Mouse (Mus musculus) cerebellum, postnatal 10 days (tissue): ENCODE measurements at regions not wholly inside any gene's neighbourhood (a gene's known extent, or its start where the extent isn't known, plus 50 kb on each side); places are given as distances from the start of the nearest gene placed in this dataset.
"Not testable (repeated sequence)": the region's sequence is repeated elsewhere in the genome, so short reads cannot be mapped to it uniquely, and the experiment has no call there.

ENCODE experiments used
- DNase-seq, 2 experiments: peaks; one replicate each; pipeline ENCODE4 v3.0.0; 2021; ENCODE audit warnings: mixed read lengths in 2 of 2

DNA sequence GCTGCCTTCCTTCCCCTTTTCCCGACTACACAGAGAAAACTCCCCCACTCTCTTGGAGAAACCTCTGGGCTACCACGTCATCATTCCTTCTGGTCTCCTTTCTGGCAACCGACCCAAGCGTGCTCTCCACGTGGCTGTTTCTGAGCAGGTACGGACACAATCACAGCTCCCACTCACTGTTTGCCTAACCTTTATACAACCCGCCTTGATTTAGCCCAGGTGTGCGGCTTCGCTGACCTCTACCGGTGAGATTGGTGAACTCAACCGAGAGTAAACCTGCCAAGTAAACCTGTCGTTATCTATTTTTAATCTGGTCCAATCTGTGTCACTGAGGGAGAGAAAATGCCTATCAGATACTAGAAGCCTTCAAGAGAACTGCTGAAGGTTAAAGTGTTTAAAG lies 142.7 kb upstream of the Gnai1 start:
- peak; percentile 3 for DNase-seq

DNA sequence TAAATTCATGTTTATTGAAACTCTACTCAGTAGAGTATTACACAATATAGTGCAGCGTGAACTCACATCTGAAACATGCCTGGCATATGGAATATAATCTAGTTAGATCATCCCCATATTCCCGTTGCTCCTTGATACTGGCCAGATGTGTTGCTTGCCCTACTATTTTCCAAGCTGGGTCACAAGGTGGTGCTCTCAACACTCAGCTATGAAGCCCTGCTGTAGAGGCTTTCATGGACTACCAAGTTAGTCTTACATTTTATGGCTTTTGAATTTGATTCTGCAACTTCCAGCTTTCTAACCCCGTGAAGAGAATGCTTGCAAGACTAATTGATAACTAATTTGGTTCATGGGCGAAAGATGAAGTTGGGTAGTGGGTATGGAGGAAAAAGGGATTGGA lies 134.2 kb upstream of the Gnai1 start:
- no peak for DNase-seq

DNA sequence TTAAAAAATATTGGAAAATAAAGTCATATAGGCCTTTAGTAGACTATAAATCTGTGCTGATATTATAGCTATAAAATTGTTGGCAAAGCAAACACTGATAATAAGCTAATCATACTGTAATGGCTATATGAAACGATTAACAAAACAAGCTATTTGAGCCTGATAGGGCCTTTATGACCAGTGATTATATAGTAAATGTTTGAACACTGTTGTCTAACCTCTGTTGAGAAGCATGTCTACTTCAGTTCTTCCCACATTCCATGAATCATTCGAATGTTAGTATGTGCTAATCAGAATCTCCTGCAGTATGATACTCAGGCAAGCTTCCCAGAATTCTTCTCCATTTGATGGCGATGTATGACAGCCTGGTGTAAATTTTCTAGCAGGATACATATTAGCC lies 129.6 kb upstream of the Gnai1 start:
- DNase-seq: no peak

DNA sequence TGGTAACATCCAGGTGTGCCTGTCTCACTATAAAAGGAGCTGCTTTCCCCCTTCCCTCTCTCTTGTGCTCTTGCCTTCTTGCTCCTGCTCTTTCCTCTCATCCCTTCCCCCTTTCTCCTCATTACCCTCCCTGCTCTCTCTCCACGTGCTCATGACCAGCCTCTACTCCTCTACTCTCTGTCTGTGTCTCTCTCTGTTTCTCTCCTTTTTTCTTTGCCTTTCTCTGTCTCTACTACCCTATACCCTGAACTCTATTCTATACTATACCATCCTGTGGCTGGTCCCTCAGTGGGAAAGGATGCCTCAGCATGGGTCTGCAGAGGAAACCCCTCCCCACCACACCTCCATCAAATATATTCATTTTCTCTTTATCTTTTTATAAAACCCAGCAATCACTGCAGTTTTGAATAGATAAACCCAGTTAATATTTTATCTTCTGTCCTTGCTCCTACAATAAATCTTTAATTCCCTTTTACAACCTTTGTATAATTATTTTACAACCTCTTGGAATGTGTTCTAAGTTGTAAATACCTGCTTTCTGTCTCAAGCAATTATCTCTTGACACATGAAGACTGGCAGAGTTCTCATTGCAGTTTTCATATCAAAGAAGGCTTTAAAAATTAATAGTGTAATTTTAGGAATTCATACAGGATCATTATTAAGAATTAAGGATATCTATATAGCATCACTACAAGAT lies 127.1 kb upstream of the Gnai1 start:
- DNase-seq: no peak

DNA sequence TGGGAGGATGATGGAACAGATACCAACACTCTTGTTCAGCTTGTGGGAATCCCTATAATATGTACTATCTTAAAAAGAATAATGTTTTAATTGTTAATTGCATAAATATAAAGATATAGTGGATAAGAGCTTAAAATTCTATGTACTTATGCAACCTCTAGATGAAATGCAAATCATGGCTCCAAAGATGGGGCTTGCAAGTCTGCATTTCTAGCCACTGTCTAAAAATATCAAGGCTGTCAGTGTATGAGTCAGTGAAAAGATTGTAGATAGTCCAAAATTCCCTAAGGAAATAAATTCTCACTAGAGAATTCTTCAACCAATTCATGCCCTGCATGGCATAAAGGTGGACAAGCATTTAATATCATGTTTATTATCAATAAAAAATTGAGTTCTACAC lies 124.2 kb upstream of the Gnai1 start:
- no peak for DNase-seq

DNA sequence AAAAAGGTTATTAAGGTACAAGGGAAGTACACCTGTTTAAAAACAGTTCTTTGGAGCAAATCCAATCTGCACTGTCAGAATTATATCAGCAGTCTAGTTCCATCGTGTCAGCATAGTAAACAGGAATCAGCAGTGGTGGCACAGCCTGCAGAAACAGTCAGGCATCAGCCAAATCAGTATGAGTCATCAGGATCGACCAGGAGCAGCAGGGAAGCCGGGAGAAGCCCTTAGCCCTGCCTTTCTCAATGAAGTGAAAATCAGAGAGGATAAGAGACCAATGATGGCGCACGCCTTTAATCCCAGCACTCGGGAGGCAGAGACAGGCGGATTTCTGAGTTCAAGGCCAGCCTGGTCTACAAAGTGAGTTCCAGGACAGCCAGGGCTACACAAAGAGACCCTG lies 118.3 kb upstream of the Gnai1 start:
- DNase-seq: no peak

DNA sequence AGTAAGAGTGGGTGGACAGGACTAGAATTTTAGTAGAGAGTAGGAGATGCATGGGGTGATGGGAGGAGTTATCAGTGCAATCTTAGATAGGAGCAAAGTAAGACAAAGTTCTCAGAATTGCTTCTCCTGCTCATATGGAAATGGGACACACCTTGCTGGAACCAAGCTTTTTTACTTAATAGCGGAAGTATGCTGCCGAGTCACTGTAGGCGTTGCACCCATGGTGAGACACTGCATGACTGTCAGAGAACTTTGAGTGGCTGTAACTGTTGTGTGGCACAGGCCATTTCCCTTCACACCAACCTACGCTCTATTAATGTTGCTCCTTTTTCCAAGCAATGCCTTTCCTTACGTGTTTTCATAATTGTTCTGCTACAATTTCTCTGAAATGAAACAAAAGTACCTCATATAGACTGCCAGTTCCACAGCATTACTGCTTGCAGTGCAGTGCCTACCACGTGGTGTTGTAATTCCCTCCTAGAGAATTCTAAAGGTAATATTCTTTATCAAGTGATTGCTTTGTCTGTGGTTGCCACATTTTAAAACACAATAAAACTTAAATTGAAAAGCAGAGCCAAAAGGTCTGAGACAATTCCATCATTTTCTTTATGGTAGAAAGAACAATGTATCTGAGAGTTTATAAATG lies 117.3 kb upstream of the Gnai1 start:
- DNase-seq: no peak

DNA sequence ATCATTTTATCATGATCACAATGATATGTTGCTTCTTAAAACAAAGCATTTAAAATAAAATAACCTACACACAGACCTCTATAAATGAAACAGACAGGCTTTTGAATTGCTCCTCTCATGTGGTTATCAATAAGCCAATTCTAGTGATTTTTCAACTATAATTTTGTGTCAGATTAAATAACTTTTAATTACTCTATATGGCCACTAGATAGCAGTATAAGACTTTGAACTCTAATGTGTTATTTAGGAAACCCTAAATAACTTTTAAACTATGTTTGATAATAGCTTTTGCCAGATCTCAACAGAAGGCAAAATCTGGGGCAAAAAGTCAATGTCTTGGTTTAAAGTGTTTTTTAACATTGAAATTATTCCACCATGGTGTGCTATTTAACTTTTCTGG lies 112.0 kb upstream of the Gnai1 start:
- DNase-seq: no peak

DNA sequence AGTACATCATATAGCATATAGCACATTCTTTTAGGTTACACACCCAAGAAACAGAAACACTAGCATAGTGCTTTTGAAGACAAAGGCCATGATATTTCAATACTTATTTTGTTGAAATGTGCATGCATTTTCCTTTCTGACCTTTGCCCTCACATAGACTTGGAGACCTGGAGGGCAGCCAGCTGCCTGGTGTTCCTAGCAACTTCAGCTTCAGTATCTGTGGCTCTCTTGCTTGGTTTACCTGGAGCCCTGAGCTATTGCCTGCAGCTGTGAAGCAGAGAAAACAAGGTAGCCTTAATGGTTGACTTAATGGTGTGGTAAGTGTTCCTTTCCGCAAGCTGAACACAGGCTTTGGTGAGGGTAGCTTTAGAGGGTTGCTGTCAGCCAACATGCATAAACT lies 97.6 kb upstream of the Gnai1 start:
- DNase-seq: no peak

DNA sequence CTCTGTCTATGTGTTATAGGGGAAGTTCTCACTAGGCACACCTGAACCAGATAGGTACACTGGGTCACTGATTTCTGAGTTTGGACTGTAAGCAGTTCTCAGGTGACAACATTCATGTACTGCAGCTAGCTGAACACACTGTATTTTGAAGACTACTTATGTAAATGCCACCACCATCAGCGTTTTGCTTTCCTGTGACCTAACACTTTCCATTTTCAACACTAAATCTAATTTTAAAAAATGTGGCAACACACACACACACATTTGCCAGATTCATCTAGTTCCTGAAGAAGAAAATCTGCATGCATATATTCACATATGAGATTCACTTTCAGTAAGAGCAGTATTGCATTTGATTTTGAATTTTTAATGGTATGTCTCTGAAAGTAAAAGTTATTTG lies 96.0 kb upstream of the Gnai1 start:
- DNase-seq: no peak

DNA sequence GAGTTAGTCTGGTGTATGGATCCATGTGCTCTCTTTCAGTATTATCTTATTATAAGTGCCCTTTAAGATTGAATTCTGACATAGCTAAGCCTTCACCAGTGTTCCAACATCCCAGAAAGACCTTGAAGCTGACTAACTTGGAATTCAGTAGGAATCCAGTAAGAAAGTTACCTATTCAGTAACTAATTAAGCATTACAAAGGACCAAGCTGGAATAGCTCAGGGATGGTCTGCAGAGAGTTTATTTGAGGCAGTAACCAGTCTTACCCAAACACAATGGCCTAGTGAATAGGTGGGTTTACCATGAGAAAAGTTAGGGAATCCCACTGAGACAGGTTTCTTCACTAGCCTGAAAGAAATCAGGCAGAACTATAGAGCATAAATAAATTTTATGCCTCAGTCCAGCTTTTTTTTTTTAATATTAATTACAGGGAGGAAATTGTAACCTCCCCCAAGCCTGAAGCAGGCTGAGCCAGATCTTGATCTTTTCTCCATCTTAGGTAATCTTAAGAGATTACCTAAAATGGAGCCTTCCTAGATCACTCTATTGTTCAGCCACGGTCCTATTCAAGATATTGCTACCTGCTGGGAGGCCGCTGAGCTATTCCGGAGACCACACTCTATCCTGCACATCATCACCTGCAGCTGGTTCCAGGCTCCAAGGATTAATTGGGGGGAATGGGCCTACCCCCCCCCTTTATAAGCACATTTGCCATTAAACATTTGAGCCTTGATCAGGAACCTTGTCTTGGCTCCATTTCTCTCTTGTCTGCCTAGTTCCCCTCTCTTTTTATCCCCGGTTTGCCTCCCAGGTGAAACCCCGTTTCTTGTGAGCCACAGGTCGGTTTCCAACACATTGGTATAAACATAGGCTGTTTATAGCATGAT lies 93.0 kb upstream of the Gnai1 start:
- not testable (repeated sequence) for DNase-seq

DNA sequence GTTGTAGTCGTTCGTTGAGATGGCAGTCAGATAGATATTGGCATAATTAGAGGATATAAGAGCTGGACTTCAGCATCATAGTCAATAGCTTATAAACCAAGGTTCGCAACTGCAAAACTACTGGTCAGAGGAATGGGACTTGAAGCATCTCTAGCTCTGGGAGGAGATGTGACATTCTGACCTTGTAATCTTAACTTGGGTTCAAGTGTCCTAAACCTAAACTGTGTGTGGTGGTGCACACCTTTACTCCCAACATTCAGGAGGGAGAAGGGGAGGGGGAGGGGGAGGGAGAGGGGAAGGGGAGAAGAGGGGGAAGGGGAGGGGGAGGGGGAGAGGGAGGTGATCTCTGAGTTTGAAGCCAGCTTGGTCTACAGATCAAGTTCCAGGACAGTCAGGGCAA lies 89.1 kb upstream of the Gnai1 start:
- no peak for DNase-seq

DNA sequence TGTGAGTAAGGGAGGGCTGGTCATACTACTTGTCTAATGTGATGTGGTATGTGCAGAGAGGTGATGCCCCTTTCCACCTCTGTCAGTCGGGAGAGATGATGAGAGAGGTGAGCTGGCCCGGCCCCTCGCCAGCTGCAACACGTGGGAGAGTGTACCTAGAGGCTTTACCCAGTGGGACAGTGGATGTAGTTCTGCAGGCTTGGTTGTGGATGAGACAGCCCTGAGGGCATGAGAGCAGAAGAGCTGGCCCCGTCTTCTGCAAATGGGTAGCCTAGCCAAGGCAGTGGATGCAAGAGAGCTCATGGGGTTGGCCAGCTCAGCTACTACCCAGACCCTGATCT lies 88.1 kb upstream of the Gnai1 start:
- no peak for DNase-seq

DNA sequence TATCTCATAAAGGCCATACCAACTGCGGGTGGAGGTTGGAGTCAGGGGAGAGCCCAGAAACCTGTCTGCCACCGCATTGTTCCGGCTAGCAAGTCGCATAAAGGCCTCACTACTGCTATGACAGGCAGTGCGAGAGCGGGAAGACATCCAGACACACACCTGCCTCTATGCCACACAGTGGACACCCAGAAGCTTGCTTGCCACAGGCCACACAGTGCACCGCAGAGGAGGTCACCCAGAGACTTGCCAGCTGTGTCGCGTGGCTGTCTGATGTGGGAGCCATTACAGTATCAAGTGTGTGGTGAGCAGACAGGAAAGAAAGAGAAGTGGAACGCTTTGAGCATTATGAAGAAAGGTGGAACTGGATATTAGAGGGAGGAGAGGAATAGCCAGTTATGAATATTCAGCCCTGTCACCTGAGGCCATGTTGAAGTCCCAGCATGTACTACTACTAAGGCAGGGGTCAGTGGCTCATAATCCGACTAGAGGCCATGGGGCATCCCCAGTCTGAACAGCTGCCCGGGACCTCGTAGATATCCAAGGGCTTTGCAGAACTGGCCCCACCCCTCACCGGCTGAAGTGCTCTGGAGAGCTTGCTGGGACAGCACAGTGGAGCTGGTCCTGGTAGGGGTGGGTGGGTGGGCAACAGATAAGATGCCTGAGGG lies 87.6 kb upstream of the Gnai1 start:
- no peak for DNase-seq

DNA sequence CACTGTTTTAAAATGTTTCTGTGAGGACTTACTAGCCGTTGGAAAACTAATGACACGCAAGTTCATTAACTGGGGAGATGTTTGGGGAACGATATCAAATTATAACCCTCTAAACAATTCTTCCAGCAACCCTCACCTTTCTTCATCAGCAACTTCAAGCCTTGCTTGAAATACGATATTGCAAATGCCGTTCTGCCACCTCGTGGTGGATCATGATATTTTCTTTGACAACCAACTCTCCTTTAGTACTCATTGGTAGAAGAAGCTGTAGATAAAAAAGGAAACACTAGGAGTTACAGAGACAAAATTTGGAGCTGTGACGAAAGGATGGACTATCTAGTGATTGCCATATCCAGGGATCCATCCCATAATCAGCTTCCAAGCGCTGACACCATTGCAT lies 85.8 kb upstream of the Gnai1 start:
- peak; percentile 87 to 93 for DNase-seq

DNA sequence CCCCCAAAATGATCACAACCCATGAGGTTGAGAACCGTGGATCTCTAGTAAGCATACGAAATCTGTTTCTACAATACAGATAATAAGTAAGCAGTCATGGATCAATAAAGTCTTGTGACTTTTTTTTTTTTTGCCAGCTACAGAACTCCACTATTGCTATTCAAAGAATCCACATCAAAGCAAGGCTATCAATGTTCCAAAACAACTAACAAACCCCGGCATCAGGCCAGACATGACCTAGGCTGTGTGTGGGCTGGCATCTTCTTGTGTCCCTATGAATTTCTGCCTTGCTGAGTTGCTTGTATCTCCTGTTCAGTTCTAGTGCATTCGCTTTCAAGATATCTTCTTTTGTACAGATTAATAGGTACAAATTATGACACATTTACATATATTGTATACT lies 79.8 kb upstream of the Gnai1 start:
- DNase-seq: no peak

DNA sequence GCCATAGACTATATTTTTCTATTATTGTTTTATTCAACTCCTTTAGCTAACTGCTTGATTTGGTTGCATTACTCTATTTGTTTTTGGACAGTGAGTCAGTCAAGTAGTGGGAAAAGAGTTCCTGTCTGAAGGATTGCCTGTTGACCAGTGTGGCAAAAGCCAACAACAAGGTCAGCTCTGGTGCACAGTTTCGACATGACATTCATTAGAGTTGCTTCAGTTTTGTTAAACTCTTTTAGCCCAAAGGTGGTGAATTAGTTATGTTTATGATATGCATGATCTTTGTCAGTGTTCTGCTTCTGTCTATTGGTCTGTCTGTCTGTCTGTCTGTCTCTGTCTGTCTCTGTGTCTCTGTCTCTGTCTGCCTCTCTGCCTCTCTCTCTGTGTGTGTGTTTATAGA lies 79.1 kb upstream of the Gnai1 start:
- DNase-seq: no peak

DNA sequence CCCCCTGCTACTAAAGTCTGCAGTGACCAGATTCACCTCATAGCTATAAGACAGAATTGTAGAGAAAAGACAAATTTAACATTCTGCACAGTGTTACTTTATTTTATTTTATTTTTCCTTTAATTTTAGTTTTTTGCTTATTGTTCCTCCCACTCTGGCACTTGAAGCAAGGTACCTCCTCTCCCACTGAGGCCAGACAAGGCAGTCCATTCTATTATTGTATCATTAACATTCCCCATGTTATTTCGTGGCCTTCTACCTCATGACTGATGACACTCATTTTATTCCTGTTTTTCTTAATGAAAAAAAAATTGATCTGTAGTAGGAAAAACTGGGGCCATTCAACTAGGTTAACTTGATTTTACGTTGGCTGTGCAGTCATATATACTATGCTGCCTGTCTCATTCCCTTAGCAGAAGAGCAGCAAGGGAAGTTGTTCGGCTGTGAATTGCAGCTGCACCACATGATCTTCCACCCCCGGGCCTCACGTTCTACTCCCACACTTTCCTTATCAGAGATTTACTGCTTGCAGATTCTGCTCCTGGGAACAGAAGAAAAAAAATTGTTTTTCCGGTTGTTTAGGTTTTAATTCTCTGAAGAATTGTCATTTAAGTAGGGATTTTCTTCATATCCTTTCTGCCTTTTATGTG lies 76.1 kb upstream of the Gnai1 start:
- DNase-seq: no peak

DNA sequence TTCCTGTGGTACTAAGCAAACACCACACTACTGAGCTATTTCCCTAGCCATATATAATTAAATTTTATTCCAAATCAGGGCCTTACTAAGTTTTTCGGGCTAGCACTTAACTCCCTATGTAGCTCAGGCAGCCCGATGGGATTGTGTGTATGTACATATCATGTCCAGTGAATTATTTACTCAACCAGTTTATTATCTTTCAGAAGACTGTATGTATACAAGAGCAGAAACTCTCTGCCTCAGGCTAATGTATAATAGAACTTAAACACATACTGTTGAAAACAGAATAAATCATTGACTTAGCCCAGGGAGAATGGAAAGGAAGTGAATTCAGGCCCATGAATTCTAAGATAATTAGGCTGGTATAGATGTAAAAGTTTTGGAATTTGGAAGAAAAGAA lies 74.1 kb upstream of the Gnai1 start:
- no peak for DNase-seq

DNA sequence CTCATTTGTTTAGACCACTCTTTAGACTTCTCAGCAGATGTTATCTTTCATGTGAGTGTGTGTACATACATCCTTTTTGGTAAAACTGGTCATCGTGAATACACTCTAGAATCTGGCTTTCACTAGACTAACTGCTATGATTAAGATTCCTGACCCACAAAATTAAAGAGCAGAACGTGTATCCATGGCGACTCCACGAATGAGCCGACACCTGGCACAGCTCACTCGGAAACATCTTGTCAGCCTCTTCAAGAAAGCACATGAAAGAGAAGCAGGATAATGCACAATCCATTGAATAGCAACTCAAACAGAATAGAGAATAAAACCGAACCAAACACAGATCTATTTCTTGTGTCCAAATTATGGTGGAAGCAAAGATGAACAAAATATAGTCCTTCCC lies 73.1 kb upstream of the Gnai1 start:
- no peak for DNase-seq

DNA sequence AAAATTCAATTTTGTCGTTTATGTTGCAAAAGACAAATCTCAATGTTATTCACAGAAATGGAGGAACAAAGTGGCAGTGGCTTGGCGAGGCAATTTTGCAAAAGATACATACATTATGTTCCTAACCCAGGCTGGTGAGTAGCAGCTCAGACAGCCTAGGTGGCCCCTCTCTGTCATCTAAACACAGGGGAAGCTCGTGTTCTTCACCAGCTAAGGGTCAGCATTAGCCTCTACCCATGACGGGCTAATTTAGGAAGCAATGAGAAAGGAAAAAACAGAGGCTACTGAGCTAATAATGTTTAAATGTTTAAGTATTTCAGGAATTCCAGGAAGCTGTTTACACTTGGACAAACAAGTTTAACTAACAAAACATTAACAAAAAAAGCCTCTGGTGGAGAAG lies 64.9 kb upstream of the Gnai1 start:
- no peak for DNase-seq

DNA sequence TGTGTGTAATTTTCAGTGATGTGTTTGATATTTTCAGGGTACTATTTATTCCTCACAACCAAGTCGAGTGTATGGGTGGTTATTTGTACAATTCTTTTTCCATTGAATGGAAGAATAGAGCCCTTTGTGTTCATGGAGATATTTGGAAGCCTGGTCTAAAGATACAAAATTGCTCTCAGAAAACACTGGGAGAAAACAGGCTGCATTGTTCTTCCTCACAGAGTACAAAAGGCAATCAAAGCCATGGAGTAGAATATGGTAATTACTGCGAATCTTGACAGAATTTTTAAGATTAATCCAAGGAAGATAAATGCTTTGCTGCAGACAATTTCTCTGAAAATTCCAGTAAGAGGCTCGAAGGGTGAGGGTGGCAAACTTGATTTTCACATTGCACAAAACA lies 54.7 kb upstream of the Gnai1 start:
- no peak for DNase-seq
